Mouse (Mus musculus): Measurements from ENCODE around the gene D17Wsu92e.

GRCm38 (mm10) chr17:27866737-27867136, 46.3 kb upstream of the D17Wsu92e start:
- no peak for TF ChIP-seq CHD2 (IDR thresholded peaks at IDR 0.05; ENCODE audit: low read depth, low read length)
- TF ChIP-seq HCFC1 (IDR thresholded peaks at IDR 0.05; ENCODE audit: borderline replicate concordance, insufficient read depth, low read length), result no peak
- TF ChIP-seq ZNF384 (IDR thresholded peaks at IDR 0.05; ENCODE audit: low read depth, low read length), result no peak
- TF ChIP-seq MAFK (IDR thresholded peaks at IDR 0.05; ENCODE audit: insufficient read depth, low read depth, low read length), result no peak
- no peak for TF ChIP-seq ZC3H11A (IDR thresholded peaks at IDR 0.05; ENCODE audit: borderline replicate concordance, low read depth, low read length)

Data from ES-E14 (cell line).